Mouse (Mus musculus): Measurements from ENCODE around the gene Gucy2d.

The Gucy2d gene

DNA sequence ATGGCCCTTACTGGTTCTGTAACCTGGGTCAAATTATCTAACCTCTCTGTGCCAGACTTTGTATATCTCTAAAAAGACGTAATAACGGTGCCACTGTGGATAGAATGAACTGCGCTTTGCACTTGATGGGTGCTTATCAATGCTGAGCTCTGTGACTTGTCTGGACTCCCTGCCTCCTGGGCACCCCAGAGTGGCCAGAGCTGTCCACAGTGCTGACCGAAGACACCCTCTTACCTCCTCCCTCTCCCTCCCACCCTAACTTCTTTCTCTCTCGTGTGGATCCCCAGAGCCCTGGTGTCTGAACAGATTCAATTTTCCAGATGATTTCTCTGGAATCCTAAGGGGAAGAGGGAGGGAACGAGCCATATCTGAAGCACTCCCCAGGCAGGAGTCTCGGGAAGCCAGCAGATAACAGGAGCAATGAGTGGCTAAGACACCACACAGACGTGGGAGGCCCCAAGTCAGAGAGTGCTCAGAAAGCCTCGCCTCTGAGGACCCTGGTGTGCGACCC is at the start of gene Gucy2d:
TSS of gene Gucy2d (plus strand) at position 461 of the 511 bp plus-strand sequence.
- DNase-seq (ENCODE audit: extremely low spot score): no peak

DNA sequence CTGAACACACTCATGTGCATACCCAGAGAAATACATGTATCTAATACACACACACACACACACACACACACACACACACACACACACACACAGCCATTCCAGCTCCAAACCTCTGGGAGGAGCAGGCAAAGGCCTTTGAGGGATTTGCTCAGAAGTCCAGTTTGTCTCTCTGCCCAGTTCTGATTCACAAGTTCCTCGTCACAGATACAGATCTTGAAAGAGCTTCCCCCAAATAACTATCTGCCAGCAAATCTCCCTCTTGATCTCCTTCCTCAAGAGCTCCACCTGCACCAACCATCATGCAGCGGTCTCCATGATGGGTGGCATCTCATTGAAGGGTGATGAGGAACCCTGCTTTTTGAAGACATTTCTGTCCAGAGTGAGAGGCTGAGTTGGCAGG is 49.7 kb upstream of the Gucy2d start:
- DNase-seq (ENCODE audit: extremely low spot score): no peak

GRCm38 (mm10) chr7:98391351-98391936 is 48.8 kb upstream of the Gucy2d start:
- no peak for DNase-seq (ENCODE audit: extremely low spot score)

DNA sequence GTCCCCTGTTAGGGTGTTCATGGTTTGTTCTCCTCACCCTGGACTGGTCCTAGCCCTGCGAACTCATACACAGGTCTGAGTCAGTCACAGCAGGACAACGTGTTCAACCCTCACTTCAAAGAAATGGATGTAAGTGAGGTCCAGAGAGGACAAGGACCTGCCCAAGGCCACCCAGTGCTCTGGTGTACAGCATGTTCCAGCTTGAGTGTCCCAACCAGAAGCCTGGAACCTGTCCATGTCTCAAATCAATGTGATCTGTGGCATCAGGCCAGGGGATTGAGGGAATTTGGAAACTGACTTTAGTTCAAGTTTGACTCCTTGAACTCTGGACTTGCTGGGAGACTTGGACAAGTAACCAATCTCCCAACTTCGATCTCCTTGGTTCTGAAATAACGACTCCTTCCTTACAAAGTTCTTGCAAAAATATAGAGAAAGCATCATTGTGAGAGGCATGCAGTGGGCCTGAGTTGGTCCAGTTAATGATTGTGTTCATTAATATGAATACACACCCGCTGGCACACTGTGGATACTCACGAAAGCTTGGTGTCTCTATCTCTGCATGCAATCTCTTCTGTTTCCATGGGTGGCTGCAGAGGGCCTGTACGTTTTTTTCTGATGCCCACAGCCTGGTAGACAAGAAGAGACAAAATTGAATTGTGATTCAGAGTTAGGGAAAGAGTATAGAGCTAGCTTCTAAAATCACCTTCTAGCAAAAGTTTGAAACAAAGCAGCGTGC is 47.6 kb upstream of the Gucy2d start:
- DNase-seq (ENCODE audit: extremely low spot score): no peak

GRCm38 (mm10) chr7:98402582-98403574 is 37.3 kb upstream of the Gucy2d start:
- DNase-seq (ENCODE audit: extremely low spot score): no peak

DNA sequence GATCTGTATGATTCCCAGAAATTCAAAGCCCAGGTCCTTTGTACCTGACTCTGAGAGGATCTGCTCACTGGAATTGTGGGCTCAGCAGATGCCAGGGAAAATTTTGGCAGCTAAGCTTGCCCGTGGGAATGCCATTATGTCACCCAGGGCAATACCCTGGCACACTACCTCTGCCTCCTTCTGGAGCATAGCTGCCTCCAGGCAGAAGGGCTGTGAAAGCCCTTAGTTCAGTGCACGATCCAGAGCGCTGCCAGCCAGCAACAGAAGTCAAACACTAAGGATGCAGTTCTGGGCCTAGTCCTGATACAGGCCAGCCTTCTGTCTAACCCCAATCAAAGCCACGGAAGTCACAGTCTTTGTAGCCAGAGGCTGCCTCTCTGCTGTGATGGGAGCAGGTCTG is 36.2 kb upstream of the Gucy2d start:
- no peak for DNase-seq (ENCODE audit: extremely low spot score)

DNA sequence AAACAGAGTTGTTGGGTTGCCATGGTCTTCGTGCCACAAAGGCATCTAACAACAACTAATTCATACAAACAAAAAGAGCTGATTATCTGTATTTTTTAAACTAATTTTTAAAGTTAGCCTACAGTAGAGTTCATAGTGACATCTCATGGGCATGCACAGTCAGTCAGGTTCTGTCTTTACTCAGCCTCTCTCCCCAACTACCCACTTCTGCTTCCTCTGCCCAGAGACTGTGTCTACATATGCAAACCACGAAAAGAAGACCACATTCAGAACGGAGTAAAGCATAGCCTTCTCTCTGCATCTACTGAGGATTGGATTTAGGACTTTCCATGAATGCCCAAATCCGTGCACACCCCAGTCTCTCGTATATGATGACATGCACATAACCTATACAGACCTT is 32.6 kb upstream of the Gucy2d start:
- DNase-seq (ENCODE audit: extremely low spot score): no peak

DNA sequence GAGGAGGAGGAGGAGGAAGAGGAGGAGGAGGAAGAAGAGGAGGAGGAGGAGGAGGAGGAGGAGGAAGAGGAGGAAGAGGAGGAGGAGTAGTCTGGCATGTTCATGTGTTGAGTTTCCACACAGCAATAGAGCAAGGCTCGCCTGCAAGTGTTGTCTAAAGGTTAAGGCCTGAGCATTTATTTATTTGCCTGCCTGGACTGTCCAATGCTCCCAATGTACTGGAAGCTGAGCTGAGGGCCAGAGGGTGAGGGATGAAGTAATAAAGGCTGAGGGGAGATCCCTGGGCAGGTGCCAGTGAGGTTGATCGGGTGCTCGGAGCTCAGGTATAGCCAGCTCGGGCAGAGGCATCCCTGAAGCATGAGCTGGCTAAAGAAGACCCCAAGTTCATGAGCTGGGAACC is 27.1 kb upstream of the Gucy2d start:
- DNase-seq (ENCODE audit: extremely low spot score): no peak

- peak; percentile 38 for DNase-seq (ENCODE audit: extremely low spot score)
These were observed 24.7 kb upstream of the Gucy2d start for GRCm38 (mm10) chr7:98415550-98415949.

GRCm38 (mm10) chr7:98416020-98416419 is 24.2 kb upstream of the Gucy2d start:
- DNase-seq (ENCODE audit: extremely low spot score): no peak

GRCm38 (mm10) chr7:98418031-98418805 is 22.0 kb upstream of the Gucy2d start:
- DNase-seq (ENCODE audit: extremely low spot score): no peak

DNA sequence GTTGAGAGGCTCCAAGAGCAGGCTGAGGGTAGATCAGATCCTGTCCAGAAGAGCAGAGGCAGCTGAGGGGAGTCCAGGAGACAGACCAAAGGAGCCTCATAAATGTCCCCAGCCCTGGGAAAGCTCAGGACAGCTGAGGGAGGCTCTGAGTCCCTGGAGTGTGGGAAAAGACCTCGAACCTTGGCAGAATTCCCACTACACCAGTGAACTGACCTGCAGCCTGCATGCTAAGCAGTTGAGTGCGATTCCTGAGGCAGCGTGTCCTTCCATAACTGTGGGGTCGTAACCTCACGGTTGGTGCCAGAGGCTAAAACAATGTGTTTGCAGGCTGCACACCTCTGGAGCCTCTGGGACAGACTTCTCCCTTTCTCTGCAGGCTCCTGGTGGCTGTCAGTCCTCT is 20.9 kb upstream of the Gucy2d start:
- DNase-seq (ENCODE audit: extremely low spot score): no peak

GRCm38 (mm10) chr7:98423546-98423945 is 16.7 kb upstream of the Gucy2d start:
- DNase-seq (ENCODE audit: extremely low spot score): no peak

DNA sequence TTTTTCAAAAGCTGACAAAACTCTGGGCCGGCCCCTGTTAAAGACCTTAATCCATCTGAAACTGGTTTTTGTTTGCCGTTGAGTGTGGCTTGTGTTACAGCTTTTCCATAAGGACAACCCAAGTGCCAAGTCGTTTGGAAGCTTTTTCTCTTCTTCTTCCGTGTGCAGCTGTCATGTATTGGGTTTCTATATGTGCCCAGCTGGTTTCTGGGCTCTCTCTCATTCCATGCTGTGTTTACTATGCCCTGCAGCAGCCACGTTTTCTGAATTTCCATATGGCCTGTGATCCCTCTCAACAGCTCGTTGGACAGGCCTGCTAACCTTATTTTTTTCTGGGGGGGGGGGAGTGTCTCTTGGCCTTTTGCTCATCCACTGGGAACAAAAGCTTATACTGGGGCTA is 15.8 kb upstream of the Gucy2d start:
- DNase-seq (ENCODE audit: extremely low spot score): no peak

GRCm38 (mm10) chr7:98425551-98425950 is 14.7 kb upstream of the Gucy2d start:
- no peak for DNase-seq (ENCODE audit: extremely low spot score)

- no peak for DNase-seq (ENCODE audit: extremely low spot score)
These were observed 13.6 kb upstream of the Gucy2d start for GRCm38 (mm10) chr7:98426641-98427040.

- DNase-seq (ENCODE audit: extremely low spot score): no peak
These were observed 12.9 kb upstream of the Gucy2d start for GRCm38 (mm10) chr7:98427115-98427835.

- DNase-seq (ENCODE audit: extremely low spot score): no peak
These were observed 10.6 kb upstream of the Gucy2d start for GRCm38 (mm10) chr7:98429579-98429978.

DNA sequence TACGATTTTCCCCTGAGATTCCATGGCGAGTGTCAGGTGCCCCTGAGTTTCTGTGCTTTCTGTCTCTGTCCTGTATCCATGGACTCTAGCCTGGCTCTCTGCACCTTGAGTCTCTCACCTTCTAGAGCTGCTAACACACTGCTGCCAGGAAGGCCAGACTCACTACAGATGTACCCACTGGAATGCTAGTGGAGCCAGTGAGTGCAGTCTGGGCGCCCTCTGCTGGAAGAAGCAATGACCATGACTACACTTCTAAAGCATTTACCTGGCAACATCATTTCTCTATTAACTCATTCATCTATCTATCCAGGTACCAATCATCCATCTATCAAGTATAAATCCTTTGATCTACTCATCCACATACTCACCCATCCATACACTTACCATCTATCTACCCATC is 9.4 kb upstream of the Gucy2d start:
- peak; percentile 56 for DNase-seq (ENCODE audit: extremely low spot score)

- DNase-seq (ENCODE audit: extremely low spot score): peak; percentile 51
These were observed 2.6 kb upstream of the Gucy2d start for GRCm38 (mm10) chr7:98437629-98438028.

DNA sequence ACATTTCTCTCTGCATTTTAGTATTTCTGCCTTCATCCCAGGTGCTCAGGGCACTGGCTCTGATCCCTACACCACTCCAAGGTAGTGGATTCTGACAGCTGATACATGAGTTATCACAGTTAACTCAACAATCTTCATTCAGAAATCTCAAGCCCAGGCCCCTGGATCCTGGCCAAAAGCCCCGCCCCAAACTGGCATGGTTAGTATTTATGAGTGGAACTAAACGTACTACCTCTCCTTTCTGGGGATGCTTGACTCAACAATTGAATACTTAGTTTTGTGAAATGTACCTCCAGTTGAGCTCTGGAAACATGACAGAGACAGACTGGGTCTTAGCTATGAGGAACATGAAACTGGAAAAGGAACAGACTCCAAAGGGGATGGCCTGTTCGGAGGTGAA is 6.7 kb downstream of the Gucy2d start:
- no peak for DNase-seq (ENCODE audit: extremely low spot score)
